Mouse (Mus musculus) G1E (cell line): Measurements from ENCODE around the gene Ruvbl2.

ENCODE experiments used
- CTCF ChIP-seq: IDR thresholded peaks from 2 replicates; pipeline ENCODE4 v1.5.1; 2012; ENCODE audit warnings: low read depth, low read length, inconsistent platforms, mixed read lengths
- GATA1 ChIP-seq: IDR thresholded peaks from 2 replicates; pipeline ENCODE4 v1.6.1; 2012; ENCODE audit warnings: borderline replicate concordance, low read length, inconsistent platforms, mixed read lengths
- GATA2 ChIP-seq: IDR thresholded peaks from 2 replicates; pipeline ENCODE4 v1.6.1; 2012; ENCODE audit warnings: low read depth, low read length, inconsistent platforms, borderline replicate concordance
- POLR2AphosphoS5 ChIP-seq: IDR thresholded peaks from 2 replicates; pipeline ENCODE4 v1.6.1; 2012; ENCODE audit warnings: low read depth, low read length, inconsistent platforms; ENCODE audit not compliant: insufficient replicate concordance
- TAL1 ChIP-seq: conservative IDR thresholded peaks from 2 replicates; pipeline ENCODE4 v1.6.1; 2012; ENCODE audit warnings: low read depth, low read length, inconsistent platforms, mixed read lengths

DNA sequence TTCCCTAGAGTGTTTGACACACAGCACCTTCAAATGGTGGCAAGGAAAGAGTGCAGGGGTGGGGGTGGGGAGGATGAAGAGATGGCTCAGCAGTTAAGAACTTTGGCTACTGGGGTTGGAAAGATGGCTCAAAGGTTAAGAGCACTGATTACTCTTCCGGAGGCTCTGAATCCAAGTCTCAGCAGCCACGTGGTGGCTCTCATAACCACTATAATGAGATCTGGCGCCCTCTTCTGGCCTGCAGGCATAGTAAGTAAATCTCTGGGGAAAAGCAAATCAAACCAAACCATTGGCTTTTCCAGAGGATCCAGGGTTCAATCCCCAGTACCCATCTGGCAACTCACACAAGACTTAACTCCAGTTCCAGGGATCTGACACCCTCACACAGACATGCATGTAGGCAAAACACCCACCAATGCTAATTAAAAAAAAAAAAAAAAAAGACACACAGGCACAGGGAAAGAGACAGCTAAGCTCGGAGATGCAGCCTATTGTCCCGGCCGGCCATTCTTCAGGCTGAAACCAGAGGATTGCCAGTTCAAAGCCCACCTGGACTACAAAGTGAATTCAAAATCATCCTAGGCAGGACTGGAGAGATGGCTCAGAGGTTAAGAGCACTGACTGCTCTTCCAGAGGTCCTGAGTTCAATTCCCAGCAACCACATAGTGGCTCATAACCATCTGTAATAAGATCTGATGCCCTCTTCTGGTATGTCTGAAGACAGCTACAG is 34.2 kb downstream of the Ruvbl2 start:
- peak; percentile 46; the same call in 1 of the 2 replicates for TF ChIP-seq CTCF
- no peak for TF ChIP-seq GATA1
- no peak for TF ChIP-seq POLR2AphosphoS5
- TF ChIP-seq TAL1 = no peak
- TF ChIP-seq GATA2 = no peak
